Mouse (Mus musculus): ENCODE measurements around the gene Tbc1d2.

The Tbc1d2 gene

GRCm38 (mm10) chr4:46650086-46650753 is at the start of gene Tbc1d2:
Tbc1d2 (minus strand) TSS chr4:46650209.
- peak; percentile 96 to 98 for DNase-seq

GRCm38 (mm10) chr4:46696467-46696866 is 46.5 kb upstream of the Tbc1d2 start:
- no peak for DNase-seq

DNA sequence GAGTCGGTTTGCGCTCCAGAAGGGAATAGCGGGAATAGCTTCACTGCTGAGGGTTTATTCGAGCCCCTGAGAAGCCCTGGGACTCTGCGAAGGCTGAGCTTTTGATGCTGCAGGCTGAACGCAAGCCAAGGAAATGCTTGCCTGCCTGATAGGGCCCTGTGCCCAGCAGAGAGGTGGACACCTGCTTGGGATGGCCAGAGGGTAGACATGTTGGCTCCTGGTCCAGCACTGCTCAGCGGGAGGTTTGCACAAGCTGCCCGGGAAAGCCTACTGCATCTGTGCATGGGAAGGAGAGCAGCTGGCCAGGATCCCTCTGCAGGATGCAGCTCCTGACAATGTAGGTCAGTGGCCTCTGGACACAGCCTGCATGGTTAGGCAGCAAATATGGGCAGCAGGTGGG is 40.6 kb upstream of the Tbc1d2 start:
- no peak for DNase-seq

GRCm38 (mm10) chr4:46690023-46690420 is 40.0 kb upstream of the Tbc1d2 start:
- no peak for DNase-seq

- DNase-seq: peak; percentile 64 to 84
These were observed 39.5 kb upstream of the Tbc1d2 start for GRCm38 (mm10) chr4:46689397-46690022.

DNA sequence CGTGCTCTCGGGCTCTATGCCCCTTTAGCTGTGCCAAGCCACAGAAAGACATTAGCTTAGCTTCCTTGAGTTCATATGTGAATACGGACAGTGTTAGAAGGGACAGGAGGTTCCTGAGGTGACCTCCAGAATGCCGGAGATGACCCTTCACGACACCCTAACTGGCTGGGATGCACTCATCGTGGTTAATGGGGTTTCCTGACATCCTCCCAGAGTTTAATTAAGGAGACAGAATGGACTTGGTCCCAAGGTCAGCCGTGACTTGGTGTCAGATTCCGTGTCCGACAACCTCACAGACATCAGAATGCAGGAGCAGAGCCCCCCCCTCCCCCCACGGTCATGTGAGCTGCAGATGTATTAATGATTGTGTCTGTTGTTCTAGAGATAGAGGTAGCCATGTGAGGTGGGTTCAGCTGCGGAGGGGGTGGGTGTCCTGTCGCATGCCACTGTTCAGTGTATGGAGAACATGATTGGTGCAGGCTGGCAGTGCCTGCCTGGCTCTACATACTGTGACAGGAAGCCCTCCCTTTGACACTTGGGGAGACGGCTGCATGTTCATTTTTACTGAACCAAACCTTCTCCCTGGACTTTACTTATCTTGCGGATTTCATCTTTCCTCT is 38.3 kb upstream of the Tbc1d2 start:
- DNase-seq: no peak

GRCm38 (mm10) chr4:46684160-46684559 is 34.2 kb upstream of the Tbc1d2 start:
- no peak for DNase-seq

DNA sequence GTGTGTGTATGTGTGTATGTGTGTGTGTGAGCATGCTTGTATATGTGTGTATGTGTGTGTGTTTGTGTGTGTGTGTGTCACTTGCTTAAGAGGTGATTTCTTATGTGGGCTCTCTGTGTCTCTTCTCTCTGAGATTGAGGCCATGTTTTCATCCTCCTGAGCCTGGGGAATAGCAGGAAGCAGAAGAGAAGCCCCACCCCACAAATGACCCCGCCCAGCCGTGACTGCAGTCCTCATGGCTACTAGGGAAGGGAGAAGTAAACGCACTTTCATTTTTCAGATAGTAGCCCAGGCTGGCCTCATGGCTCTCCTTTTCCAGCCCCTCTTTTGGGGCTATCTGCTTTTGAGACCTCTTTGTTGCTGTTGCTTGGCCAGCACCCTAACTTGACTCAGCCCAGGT is 26.6 kb upstream of the Tbc1d2 start:
- DNase-seq: no peak

GRCm38 (mm10) chr4:46675992-46676391 is 26.0 kb upstream of the Tbc1d2 start:
- no peak for DNase-seq

- no peak for DNase-seq
These were observed 25.3 kb upstream of the Tbc1d2 start for GRCm38 (mm10) chr4:46675272-46675785.

DNA sequence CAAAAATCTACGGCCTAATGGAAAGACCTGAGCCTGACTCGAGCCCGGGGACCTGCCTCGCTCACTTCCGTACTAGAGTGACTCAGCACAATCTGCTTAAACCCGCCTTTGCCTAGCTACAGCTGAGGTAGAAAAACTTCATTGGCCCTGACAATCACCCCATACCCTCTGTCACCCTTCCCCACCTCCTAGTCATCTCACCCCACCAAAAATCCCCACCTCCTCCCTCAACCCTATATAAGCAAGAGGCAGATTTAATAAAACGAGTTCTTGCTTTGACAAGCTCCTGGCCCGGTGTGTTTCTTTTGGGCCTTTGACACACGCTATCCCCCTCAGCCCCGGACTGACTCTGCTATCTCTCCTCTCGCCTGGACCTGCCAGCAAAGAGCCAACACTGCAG is 18.6 kb upstream of the Tbc1d2 start:
- no peak for DNase-seq

DNA sequence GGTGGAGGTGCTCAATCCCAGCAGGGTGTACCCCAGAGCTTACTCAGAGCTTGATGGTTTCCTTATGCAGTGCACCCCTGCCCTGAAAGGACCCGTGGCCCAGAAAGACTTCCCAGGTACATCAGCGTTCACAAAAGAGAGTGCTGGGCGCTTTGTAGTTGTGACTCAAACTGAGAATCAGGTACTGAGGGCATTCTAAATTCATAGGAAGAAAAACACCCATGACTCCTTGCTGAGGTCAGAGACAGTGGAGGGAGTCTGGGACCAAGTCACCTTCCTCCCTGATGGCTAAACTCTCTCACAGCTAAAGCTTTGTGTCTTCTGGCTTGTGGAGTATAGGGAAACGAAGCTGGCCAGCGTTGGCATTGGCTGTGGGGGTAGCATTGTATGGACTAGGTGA is 16.4 kb upstream of the Tbc1d2 start:
- DNase-seq: no peak

DNA sequence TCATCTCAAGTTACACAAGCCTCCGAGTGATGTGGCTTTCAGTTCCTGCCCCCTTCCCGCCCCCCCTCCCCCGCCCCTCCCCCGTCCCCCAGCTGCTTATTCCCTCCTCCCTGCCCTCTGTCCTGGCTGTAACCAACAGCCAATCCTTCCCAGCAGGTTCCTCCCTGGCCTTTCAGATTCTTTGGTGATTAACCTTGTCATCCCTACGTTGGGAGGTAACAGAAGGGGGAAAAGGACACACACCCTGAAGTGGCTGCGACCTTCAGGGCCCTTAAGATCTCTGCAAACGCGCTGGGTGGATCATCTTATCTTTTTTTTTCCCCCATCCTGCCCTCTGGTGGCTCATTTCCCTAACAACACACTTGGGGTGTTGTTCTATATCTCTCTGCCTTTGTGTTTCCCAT is 15.4 kb upstream of the Tbc1d2 start:
- peak in 1 of 2 experiments; percentile 19 for DNase-seq

- peak; percentile 26 to 60 for DNase-seq
These were observed 14.4 kb upstream of the Tbc1d2 start for GRCm38 (mm10) chr4:46664123-46665009.

DNA sequence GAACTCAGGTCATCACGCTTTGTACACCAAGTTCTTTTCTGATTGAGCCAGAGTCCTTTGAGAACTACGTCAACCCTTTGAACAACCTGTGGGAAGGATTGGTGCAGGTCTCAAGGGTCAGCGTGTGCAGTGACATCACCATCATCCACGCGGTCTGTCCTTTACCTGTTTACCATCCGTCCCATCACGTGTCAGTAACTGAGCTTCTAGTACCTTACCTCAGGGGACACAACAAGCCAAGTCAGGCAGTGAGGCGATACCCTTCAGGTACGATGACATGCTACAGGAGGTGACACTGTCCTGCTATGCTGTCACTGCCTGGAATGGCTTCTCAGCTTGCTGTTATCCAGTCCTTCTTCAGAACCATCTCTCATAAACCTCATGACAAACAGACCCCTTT is 11.4 kb upstream of the Tbc1d2 start:
- DNase-seq: no peak

- DNase-seq: no peak
These were observed 8.9 kb upstream of the Tbc1d2 start for GRCm38 (mm10) chr4:46658946-46659345.

GRCm38 (mm10) chr4:46657116-46657515 is 7.1 kb upstream of the Tbc1d2 start:
- DNase-seq: peak; percentile 63 to 90

DNA sequence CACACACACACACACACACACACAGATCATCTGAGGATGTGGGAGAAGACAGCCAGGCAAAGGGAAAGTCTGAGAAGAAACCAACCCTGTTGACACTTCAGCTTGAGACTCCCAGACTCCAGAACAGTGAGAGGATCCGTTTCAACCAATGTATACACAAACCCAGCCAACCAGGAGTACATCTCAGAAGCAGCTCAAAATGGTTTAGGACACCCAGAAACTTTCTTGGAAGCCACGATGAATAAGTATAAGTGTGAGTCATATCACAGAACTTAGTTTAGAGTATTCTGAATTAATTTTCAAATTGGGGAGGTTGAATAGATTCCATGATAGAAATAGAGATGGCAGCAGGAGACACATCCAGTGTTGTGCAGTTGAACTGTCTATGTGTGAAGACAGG is 5.9 kb upstream of the Tbc1d2 start:
- DNase-seq: no peak

DNA sequence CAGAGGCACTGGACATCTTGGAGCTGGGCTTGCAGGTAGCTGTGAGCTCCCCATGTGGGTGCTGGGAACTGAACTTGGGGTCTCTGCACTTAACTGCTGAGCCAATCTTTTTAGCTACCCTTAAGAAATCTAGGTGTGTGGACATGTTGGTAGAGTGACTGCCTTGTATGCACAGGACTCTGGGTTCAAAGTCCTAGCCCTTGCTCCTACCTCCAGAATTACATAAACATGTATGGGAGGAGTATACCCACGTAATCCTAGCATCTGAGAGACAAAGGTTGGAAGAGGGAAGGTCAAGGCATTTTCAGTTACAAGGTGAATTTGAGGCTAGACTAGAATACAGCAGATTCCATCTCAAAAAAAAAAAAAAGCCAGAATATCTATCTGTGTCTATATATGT is 5.3 kb upstream of the Tbc1d2 start:
- DNase-seq: no peak

- DNase-seq: no peak
These were observed 848 bp downstream of the Tbc1d2 start for GRCm38 (mm10) chr4:46649161-46649560.

GRCm38 (mm10) chr4:46643676-46644112 is 6.3 kb downstream of the Tbc1d2 start:
- DNase-seq: no peak

GRCm38 (mm10) chr4:46642924-46643675 is 6.9 kb downstream of the Tbc1d2 start:
- DNase-seq: peak; percentile 46 to 61
